Mouse (Mus musculus) ovary, postnatal 14 days (tissue): ENCODE measurements around the gene Aldoart2.
A peak's percentile ranks its signal among the peaks of the same experiment; 100 is the strongest.
"Not testable (repeated sequence)": the region's sequence is repeated elsewhere in the genome, so short reads cannot be mapped to it uniquely, and the experiment has no call there.

Experiments used
- DNase-seq: peaks from one replicate; pipeline ENCODE4 v3.0.0; 2022; ENCODE audit warnings: low spot score

Gene Aldoart2

GRCm38 (mm10) chr12:55565206-55565605 lies at the start of gene Aldoart2:
Gene Aldoart2, plus strand, starts transcription at chr12:55565239.
- DNase-seq = no peak

GRCm38 (mm10) chr12:55518061-55518738 lies 46.8 kb upstream of the Aldoart2 start:
- DNase-seq = no peak

GRCm38 (mm10) chr12:55526983-55527752 lies 37.9 kb upstream of the Aldoart2 start:
- no peak for DNase-seq

GRCm38 (mm10) chr12:55536537-55537135 lies 28.4 kb upstream of the Aldoart2 start:
- peak; percentile 5 for DNase-seq

GRCm38 (mm10) chr12:55537742-55538141 lies 27.3 kb upstream of the Aldoart2 start:
- no peak for DNase-seq

GRCm38 (mm10) chr12:55538328-55538971 lies 26.6 kb upstream of the Aldoart2 start:
- no peak for DNase-seq

GRCm38 (mm10) chr12:55539157-55539556 lies 25.9 kb upstream of the Aldoart2 start:
- DNase-seq = no peak

GRCm38 (mm10) chr12:55554901-55555300 lies 10.1 kb upstream of the Aldoart2 start:
- not testable (repeated sequence) for DNase-seq

GRCm38 (mm10) chr12:55557866-55558265 lies 7.2 kb upstream of the Aldoart2 start:
- no peak for DNase-seq

- no peak for DNase-seq
These were observed 5.7 kb upstream of the Aldoart2 start for GRCm38 (mm10) chr12:55559184-55559855.

- no peak for DNase-seq
These were observed 4.9 kb upstream of the Aldoart2 start for GRCm38 (mm10) chr12:55560025-55560690.

GRCm38 (mm10) chr12:55563742-55564141 lies 1.3 kb upstream of the Aldoart2 start:
- DNase-seq = no peak

GRCm38 (mm10) chr12:55564187-55564963 lies 664 bp upstream of the Aldoart2 start:
- DNase-seq = no peak

GRCm38 (mm10) chr12:55565867-55566266 lies 828 bp downstream of the Aldoart2 start:
- DNase-seq = no peak

- DNase-seq = no peak
These were observed 1.8 kb downstream of the Aldoart2 start for GRCm38 (mm10) chr12:55566837-55567236.

- no peak for DNase-seq
These were observed 3.4 kb downstream of the Aldoart2 start for GRCm38 (mm10) chr12:55568466-55568865.

- no peak for DNase-seq
These were observed 4.6 kb downstream of the Aldoart2 start for GRCm38 (mm10) chr12:55569676-55570075.

GRCm38 (mm10) chr12:55570646-55571045 lies 5.6 kb downstream of the Aldoart2 start:
- no peak for DNase-seq

- no peak for DNase-seq
These were observed 6.1 kb downstream of the Aldoart2 start for GRCm38 (mm10) chr12:55571181-55571580.

- DNase-seq = no peak
These were observed 6.6 kb downstream of the Aldoart2 start for GRCm38 (mm10) chr12:55571661-55572060.

- no peak for DNase-seq
These were observed 8.1 kb downstream of the Aldoart2 start for GRCm38 (mm10) chr12:55573089-55573488.
